Mouse (Mus musculus): Measurements from ENCODE around the gene Ints12.

Gene Ints12

DNA sequence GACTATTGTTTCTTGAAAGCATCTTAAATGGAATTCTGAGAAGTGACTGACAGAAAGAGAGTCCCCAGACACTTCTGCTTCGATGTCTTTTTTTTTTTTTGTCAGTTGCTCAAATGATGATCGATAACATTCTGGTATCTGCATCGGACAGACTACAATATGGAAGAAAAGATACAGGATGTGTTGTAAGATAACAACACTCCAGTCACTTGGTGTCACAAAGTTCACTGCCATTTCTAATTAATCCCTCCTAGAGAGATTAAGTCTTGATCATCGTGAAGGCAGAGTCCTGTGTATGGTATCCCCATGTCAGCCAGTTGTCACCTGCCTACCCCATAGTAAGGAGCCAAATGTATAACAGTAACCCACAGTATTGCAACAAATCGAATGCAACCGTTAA is 60.0 kb downstream of the Ints12 start:
- no peak for DNase-seq

DNA sequence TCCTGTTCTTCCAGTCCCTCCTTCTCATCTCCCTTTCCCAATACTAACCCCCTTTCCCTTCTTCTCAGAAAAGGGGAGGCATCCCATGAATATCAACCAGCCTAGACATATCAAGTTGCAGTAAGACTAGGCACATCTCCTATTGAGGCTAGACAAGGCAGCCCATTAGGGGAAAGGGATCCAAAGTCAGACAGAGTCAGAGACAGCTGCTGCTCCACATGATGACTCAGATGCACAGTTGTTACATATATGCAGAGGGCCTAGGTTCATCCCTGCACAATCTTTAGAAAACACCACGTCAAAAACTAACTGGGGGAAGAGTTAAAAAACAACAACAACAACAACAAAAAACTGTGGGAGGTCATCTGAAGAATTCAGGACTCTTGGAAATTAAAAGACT is 61.2 kb downstream of the Ints12 start:
- DNase-seq = no peak

DNA sequence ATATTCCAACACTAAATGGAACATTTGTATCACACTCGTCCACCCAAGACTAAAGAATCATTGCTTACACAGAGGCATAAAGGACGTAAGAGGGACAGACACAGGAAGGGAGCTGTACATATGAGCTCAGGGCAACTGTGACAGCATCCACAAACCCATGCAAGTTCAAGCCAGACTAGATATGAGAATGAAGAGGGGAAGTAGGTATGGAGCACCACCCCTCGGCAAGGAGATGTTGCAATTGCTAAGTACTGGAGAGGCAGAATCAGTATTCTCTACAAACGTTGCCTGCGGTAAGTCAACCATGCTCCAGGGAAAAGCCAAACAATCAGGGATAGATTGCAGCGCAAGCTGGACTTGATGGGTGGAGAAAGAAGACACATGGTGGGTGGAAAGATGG is 62.0 kb downstream of the Ints12 start:
- no peak for DNase-seq

DNA sequence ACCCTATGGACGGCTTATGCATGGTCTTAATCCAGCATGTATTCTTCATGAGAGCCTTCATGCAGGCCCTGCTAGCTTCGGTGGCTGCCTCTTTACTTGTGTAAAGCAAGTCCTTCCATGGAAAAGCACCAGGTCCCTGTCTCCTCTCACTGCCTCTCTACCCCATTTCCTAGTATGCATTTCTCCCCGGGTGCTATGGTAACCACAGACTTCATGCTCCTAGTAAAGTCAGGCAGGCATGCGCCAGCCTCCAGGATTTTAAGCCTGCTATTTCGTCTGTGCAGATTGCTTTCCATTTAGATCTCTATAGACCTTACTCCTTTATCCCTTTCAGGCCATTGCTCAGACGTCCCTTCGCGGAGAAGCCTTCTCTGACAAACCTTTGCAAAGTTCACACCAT is 63.0 kb downstream of the Ints12 start:
- DNase-seq = no peak

DNA sequence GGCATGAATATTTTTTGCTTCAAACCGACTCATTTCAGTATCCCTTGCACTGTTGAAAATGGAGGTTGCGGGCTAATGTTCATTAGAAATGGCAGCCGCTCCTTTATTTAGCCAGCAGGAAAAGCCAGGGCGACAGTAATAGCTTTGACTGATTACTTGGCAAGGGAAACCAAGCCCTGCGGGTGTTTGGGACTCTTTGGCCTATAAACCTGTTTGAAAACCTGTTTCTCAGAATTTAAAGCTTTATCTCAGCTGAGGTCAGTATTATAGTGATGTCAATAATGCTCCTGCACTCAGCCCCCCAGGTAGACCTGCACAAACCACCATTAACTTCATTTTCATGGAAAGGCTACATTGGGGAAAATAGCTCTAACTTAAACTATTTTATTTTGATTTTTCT is 66.6 kb downstream of the Ints12 start:
- DNase-seq = peak; percentile 53

Data from kidney, adult 18-20 months (tissue).